Mouse (Mus musculus): Measurements from ENCODE around the gene Itga11.

DNA sequence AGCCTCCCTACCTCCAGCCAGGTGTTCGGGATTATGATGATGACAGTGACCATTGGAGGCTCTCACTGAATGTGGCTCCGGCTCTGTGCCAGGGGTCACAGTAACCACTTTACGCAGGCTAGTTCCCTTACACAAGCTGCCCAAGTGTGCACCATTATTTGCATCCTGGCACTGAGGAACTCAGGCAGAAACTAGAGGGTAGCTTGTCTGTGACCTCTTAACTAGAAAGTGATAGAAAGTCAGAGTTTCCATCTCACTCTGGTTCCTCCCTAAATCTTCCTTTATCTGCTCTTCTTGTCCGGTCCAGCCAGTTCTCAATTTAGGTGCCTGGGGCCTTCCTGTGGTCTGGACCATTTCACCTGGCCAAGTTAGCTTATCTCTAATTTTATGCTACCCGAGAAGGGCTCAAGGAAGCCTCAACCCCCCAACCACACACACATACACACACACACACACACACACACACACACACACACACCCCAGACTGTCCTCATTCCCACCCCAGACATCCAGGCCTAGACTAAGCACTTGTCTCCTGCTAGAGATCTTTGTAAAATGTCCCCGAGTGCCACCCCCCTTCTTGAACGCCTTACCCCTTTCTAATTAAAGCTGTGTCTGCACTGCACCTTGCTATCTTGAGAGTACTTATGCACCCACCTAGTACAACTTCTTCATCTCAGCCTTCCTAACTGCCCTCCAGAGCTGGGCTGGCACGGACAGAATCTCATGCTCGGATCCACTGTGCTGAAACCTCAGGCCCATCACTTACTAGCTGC, 138.9 kb downstream of the Itga11 start:
- TF ChIP-seq POLR2A (IDR thresholded peaks at IDR 0.05; ENCODE audit: low read depth, low read length) (no peak), CTCF (IDR thresholded peaks at IDR 0.05; ENCODE audit: extremely low read depth, insufficient read length, insufficient replicate concordance, low read depth, low read length) (no peak)

All from small intestine, adult 2 months (tissue).